Mouse (Mus musculus): ENCODE results near the gene Nt5c3. TPM values are rescaled to one million over a fixed set of nuclear protein-coding genes. Genes with fewer than 3 reads are reported as not detected.
"Not testable (repeated sequence)": the region's sequence is repeated elsewhere in the genome, so short reads cannot be mapped to it uniquely, and the experiment has no call there.

Nt5c3 gene
- total RNA-seq, 2 experiments from 2014 or later, result 23.8 to 24.1 TPM

- DNase-seq, result no peak
Observed at GRCm38 (mm10) chr6:56904982-56905381, 18.8 kb downstream of the Nt5c3 start.

- no peak for DNase-seq
Observed at GRCm38 (mm10) chr6:56904330-56904729, 19.4 kb downstream of the Nt5c3 start.

GRCm38 (mm10) chr6:56903831-56904230 lies 19.9 kb downstream of the Nt5c3 start:
- DNase-seq, result no peak

DNA sequence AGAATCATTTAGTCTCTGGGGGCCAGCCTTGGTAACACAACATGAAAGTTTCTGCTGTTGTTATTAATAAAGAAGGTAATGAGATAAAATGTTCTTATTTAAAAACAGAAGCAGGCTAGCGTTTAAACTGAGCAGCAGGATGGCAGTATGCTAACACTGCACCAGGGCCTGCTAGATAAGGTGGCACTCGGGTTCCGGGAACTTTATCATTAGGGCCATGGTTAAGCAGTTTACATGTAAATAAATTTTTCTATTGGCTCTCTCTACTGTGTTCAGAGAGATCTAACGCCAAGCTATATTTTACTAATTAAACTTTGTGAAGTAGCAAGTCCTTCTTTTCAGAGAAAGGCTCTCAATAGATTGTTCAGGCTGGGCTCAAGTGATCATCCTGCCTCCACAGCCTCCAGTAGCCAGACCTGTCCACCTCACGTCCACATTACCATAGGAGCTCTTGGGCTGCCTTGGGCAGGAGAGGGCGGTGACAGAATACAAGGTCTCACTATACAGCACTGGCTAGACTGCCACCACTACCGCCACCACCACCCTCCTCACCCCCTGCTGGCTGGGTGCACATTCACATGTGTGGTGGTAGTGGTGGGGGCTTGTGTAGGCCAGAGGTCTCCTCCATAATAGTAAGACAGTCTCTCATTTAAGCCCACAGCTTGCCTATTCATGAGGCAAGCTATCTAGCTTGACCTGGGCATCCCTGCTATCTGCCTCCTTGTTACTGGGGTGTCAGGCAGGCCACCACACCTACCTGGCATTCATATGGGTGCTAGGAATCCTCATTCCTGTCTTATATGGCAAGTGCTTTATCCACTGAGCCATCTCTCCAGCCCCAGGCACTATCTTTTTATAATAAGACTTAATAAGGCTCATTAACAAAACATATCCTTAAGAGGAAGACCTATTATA lies 20.9 kb downstream of the Nt5c3 start:
- no peak for DNase-seq

- DNase-seq, result peak; percentile 75 to 78
Observed at GRCm38 (mm10) chr6:56901824-56902386, 21.8 kb downstream of the Nt5c3 start.

- no peak for DNase-seq
Observed at GRCm38 (mm10) chr6:56901336-56901735, 22.4 kb downstream of the Nt5c3 start.

- no peak for DNase-seq
Observed at GRCm38 (mm10) chr6:56899601-56900000, 24.1 kb downstream of the Nt5c3 start.

GRCm38 (mm10) chr6:56890762-56891161 lies 33.0 kb downstream of the Nt5c3 start:
- DNase-seq, result no peak

- peak; percentile 33 to 42 for DNase-seq
Observed at GRCm38 (mm10) chr6:56888561-56888960, 35.2 kb downstream of the Nt5c3 start.

GRCm38 (mm10) chr6:56879352-56879955 lies 44.3 kb downstream of the Nt5c3 start:
- DNase-seq, result no peak

DNA sequence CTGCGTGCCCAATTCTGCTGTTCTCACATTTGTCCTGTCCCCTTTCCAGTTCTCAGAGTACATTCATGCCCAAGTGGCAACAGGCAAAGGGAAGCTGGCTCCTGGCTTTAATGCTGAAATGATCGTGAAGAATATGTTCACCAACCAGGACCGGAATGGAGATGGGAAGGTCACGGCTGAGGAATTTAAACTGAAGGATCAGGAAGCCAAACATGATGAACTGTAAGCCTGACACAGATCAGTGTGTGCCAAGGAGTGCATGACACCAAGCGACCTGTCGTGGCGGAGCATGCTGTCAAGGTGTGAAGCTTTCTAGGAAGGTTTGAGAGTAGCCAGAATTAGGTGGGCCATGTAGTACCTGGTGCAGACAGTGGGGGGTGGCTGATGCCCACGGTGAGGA lies 45.7 kb downstream of the Nt5c3 start:
- DNase-seq, result no peak

DNA sequence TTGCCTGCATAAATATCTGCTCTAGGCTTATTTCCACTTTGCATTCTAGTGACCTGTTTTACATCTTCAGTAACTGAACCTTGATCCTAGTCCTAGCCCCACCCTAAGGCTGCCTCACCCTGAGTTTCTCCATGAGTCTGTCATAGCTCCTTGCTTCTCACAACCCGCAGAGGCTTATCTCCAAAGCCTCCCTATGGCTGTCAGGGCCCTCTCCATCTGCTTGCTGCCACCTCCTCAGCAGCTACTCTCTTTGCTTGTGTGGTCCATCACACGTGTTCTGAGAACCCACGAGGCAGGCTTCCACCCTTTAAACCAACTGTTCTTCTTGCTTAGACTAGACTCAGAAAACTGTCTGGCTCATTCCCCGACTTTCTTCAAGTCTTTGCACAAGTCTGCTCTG lies 46.9 kb downstream of the Nt5c3 start:
- DNase-seq, result no peak

DNA sequence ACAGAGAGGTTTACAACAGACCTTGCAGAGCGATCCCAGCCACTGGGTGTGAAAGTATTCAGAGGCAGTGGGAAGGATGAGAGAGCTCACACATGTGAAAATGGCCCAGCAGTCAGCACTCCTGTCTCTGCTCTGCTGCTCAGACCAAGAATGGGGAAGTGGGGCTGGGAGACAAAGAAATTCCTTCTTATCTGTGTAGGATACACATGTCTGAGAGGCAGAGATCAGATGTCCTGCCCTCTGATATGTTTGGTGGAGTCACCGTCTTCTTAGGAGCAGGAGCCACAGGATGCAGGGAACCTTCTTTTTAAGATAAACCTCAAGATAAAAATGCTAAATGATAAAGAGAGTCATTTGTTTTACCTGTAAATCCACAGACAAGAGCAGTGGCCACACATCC lies 53.7 kb downstream of the Nt5c3 start:
- DNase-seq, result no peak

- no peak for DNase-seq
Observed at GRCm38 (mm10) chr6:56868565-56868964, 55.2 kb downstream of the Nt5c3 start.

DNA sequence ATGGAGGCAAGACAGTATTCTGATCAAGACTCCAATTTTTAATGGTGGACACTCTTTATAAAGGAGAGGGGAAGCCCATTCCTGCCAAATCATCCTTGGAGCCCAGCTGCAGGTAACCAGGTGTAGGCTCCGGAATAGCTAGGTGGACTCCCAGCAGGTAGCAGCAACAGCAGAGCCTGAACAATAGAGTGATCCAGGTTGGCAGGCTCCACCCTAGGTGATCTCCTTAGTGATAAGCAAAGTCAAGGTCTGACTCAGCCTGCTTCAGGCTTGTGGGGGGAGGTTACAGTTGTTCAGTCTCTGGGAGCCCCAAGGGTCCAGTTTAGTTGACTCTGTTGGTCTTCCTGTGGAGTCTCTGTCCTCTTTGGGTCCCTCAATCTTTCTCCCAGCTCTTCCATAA lies 56.8 kb downstream of the Nt5c3 start:
- DNase-seq, result not testable (repeated sequence)

- no peak for DNase-seq
Observed at GRCm38 (mm10) chr6:56860205-56860848, 63.4 kb downstream of the Nt5c3 start.

- DNase-seq, result no peak
Observed at GRCm38 (mm10) chr6:56856748-56857147, 67.0 kb downstream of the Nt5c3 start.

DNA sequence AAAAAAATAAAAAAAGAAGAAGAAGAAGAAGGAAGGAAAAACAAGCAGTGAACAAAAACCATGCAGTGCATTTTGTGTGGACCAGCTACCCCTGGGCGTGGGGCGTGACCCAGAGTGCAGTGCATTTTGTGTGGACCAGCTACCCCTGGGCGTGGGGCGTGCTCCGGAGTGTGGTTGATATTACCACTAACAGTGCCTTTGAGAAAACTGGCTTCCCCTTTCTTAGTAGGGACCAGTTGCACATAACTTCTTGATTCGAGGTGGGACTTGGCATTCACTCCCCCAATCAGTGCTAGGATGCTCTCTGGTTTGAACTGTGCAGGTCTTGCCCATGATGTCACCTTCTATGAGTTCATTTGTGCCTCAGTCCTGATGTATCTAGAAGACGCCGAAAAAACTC lies 68.9 kb downstream of the Nt5c3 start:
- DNase-seq, result no peak

- DNase-seq, result no peak
Observed at GRCm38 (mm10) chr6:56850315-56850714, 73.4 kb downstream of the Nt5c3 start.

DNA sequence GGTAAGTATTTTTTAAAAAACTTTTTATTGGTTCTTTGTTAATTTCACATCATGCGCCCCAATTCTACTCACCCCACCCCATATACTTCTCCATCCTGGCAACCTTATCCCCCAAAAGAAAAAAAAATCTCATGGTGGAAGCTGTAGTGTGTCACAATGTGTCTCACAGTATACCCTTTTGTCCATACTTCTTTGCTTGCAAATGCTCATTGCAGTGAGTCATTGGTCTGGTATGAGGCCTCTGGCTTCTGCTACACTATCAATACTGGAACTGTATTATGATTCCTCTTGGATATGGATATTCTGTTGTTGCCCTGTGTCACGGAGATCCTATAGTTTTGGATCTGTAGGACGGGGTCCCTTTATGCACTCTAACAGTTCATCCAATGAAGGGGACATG lies 74.8 kb downstream of the Nt5c3 start:
- no peak for DNase-seq

GRCm38 (mm10) chr6:56844365-56844764 lies 79.4 kb downstream of the Nt5c3 start:
- no peak for DNase-seq

GRCm38 (mm10) chr6:56843229-56843628 lies 80.5 kb downstream of the Nt5c3 start:
- DNase-seq, result no peak

DNA sequence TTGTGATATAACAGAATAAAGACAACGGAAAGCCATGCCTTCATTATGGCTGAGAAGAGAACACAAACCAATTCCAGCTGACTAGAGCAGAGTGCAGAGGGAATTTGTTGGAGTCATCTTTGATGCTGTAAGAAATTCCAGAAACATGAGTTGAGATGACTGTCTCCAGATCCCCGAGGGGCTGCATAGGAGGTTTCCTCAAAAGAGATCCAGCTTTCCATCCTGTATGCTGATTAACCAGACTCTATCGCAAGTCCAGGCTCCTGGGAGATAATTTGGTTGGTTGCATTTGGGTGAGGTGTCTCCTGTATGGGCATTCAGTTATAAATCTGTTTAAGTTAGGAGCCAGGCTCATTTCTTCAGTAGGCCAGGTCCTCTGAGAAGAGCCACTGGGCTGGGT lies 86.1 kb downstream of the Nt5c3 start:
- no peak for DNase-seq

Data from adrenal gland, postnatal 36 days (tissue).